Mouse (Mus musculus): ENCODE results near the gene Tmbim1.
A peak's percentile ranks its signal among the peaks of the same experiment; 100 is the strongest.
"Not testable (repeated sequence)": the region's sequence is repeated elsewhere in the genome, so short reads cannot be mapped to it uniquely, and the experiment has no call there.

The Tmbim1 gene

DNA sequence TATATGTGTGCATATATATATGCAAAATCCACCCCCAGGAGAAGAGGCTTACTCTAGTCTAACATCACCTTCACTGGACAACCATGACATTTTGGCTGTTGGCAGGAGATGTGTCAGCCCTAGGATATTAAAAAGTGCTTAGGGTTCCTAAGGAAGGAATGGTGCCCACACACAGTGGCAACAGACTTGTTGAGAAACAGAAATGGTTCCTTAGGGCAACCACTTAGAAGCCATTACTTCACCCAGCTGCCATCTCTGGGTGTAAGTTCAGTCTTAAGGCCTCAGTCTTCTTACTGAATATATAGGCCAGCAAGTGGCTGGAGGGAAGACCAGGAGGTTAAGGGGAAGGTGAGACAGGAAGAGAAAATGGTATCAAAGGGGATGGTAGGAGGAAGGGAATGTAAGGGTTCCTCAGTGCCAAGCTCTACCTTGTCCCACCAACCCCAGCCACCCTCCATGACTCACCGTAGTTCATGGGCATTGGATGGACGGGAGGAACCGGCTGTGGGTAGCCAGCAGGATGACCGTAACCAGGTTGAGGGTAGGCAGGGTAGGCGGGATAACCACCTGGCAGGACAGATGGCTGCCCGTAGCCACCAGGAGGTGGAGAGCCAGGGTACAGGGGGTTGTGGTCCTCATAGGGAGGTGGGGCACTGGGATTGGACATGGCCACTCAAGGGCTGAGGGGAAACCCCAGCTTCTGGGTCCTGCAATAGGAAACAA lies 10.5 kb downstream of the Tmbim1 start:
- no peak for DNase-seq (ENCODE audit: low spot score)

DNA sequence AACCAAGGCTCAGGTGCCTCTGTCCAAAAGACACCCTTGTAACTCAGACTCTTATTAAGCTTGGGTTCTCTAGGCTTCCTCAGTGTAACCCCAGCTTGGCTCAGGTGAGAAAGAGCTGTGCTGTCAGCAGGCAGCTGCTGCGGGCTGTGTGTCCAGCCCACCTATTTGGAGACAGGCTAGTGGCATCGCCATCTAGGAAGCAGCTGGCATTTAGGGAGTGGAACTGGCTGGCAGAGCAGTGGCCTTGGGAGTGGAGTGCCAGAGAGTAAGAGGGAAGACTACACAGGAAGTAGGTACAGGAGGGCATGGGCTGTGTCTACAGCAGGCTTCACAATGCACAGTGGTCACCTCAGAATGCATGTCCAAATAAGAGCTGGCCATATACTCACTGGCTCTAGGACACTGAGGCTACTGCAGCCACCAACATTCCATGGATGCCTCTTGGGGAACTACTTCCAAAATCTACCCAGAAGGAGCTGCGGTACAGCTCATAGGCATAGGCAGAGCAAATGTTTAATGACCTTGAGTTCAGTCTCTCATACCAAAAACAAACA lies 11.3 kb downstream of the Tmbim1 start:
- DNase-seq (ENCODE audit: low spot score) = no peak

DNA sequence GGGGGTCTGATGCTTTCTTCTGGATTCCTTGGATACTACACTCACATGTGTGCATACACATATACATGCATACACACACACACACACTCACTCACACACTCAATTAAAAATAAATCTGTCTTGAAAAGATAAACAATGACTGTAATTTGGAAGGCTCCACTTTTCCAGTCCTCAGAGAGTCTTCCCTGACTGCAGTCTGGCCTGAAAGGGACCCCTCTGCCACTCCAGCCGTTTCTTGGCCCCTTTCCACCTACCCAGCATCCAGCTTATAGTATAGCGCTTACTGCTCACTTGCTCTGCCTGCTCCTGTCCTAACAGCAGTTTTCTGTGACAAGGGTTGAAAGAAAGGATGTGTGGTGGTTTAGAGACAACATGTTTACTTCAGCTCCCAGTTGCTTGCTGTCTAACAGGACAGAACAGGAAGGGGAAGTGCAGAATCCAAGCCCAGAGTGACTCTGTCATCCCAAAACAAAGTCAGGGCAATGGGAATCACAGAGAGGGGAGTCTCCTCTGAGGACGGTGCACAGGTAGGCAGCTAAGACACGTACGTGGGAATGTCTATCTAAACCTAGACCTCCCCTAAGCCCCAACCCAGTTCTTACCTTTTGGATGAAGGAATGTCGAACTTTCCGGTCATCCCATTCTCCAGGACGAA lies 12.0 kb downstream of the Tmbim1 start:
- no peak for DNase-seq (ENCODE audit: low spot score)

DNA sequence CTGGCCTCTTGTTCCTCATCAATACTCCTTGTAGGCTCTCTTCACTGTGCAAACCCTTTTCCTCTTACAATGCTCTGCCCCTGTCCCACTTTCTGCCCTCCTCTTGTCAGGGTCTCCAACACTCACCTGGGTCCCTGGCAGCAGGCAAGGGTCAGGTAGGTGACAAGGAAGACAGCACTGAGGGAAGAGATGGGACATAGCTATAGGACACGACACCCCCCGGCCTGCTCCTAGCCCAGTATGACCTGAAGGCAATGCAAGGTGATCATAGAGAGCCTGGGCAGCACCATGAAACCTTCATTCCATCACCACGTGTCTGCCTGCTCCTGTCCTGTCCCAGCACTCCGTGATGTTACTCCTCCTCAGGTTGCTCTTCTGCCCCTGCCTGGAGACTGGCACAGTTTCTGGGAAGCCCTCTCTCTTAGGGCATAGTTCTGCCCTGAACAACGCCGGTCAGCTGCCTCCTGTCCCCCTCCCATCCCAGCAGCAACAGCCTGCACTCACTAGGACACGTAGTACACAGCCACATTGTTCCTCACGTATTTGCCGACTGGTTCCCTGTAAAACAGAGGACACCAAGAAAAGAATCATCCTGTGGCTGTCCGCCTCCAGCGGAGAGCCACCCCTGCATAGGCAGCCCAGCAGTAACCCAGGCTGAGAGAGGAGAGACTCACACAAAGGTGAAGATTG lies 12.9 kb downstream of the Tmbim1 start:
- DNase-seq (ENCODE audit: low spot score) = no peak

DNA sequence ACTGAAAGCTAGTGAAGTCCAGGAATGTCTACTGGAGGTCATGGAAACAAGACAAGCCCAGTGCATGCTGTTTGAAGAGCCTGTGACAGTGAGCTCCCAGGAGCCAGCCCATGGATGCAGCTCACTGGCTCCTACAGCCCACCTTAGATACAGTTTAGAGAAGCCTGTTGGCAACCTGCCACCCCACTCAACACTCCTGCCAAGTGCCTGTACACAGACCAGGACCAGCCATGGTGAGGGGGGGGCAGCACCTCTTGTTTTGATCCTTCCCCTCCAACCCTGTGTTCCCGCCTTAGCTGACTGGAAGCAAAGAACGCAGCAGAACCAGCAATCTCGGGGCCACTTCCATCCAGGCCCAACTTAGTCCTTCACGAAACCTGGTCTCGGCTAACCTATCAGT lies 15.3 kb downstream of the Tmbim1 start:
- DNase-seq (ENCODE audit: low spot score) = no peak

DNA sequence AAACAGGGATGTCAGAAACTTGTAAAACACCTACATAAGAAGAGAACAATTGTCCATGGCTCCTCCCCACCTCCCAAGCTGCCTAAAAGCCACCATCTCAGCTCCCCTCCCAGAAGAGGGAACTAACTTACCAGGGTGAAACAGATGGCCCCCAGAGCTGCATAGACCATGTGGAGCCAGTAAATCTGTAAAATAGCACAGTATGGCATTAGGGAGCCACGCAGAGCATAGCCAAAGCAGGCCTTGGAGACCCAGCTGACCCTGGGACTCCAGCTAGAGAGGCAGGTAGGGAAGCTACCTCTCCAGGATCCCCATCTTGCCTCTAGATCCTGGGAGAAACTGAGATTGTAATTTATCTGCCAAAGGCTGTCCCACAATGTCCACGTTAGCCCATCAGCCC lies 15.7 kb downstream of the Tmbim1 start:
- DNase-seq (ENCODE audit: low spot score) = no peak

DNA sequence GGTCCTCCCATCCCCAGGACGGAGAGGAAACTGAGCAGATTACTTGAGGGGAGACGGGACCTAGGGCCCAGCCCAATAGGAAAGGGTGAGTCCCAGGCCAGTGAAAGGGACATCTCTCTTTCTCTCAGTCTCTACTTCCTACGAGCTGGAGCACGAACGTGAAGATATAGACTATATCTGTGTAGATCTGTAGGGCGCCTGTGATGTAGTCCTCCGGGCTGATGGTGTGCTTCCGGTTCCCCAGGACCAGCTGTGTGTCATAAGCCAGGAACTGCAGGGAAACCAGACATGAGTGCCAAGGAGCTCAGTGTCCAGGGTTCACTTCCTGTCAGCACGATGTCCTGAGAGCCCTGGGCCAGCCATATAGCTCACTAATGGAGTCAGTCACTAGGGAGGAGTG lies 16.2 kb downstream of the Tmbim1 start:
- no peak for DNase-seq (ENCODE audit: low spot score)

DNA sequence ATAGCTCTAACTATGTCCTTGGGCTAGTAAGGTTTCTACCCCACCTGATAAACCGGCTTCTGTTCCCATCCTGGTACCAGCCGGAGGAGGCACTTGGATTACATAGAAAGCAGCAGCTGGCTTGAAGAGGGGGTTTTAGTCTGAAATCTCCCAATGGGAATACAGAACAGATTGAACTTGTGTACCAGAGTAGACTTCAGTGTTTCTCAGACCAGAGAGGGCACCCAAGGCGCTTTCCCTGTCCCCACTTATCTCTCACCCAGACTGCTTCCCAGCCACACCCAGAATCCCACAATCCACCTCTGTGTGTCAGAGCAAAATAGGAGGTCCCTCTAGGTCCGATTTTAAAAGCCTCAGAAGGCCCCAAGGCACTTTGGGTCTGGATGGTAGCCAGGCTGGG lies 17.1 kb downstream of the Tmbim1 start:
- no peak for DNase-seq (ENCODE audit: low spot score)

DNA sequence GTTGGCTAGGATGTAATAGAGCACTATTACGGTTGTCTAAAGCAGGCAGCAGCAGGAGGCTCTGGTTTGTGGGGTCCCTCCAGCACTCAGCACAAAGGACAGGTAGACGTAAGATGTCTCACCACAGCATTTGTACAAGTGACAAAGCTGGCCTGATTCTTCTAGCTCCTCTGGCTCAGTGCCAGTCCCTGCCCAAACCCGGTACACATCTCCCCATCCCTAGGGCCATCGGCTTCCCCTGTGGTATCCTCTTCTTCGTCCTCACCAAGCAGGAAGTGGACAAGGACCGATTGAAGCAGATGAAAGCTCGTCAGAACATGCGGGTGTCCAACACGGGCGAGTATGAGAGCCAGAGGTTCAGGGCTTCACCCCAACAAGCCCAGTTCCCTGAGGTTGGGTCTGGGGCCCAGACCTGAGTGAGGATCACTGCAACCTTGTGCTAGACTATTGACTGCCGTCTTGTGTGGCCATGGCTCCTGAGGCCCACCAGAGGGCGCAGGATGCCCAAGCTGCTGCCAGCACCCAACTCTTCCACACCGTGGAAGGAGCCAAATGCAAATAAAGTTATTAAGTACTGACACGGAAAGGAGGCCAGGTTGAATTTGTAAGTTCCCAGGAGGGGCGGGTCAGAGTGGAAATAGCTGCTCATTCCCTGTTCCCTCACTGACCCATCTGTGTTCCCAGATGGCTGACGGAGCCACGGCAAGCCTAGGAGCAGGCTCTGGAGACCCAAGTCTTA lies 18.4 kb downstream of the Tmbim1 start:
- DNase-seq (ENCODE audit: low spot score) = not testable (repeated sequence)

DNA sequence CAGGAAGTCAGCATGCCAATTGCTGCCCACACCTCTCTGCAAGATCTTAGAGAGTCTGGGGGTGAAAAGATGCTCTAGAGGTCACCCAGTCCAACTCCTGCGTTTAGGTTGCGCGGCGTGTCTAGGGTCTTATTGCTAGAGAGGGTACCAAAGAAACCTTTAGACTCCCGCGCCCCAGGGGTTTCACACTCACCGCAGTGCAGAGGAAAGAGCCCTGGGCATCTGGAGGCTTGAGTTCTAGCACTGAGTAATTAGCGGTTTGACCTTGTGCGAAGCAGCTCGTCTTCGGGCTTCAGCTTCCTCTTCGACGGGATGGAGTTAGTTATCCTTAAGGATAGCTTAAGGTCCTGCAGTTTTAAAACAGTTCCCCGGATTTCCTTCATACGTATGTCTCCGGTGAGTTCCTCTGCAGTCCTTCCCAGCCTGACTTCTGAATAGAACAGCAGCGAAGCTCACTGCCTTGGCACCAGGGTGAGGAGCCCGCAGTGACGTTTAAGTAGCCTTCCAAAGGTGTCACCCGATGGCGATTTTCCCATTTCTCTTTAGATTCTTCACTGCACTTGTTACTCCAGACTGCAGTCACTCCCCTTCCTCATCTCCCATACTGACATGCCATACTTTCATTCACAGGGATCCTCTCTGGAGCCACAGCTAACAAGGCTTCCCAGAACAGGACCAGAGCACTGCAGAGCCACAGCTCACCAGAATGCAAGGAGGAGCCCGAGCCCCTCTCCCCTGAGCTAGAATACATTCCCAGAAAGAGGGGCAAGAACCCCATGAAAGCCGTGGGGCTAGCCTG lies 20.0 kb downstream of the Tmbim1 start:
- DNase-seq (ENCODE audit: low spot score) = no peak

DNA sequence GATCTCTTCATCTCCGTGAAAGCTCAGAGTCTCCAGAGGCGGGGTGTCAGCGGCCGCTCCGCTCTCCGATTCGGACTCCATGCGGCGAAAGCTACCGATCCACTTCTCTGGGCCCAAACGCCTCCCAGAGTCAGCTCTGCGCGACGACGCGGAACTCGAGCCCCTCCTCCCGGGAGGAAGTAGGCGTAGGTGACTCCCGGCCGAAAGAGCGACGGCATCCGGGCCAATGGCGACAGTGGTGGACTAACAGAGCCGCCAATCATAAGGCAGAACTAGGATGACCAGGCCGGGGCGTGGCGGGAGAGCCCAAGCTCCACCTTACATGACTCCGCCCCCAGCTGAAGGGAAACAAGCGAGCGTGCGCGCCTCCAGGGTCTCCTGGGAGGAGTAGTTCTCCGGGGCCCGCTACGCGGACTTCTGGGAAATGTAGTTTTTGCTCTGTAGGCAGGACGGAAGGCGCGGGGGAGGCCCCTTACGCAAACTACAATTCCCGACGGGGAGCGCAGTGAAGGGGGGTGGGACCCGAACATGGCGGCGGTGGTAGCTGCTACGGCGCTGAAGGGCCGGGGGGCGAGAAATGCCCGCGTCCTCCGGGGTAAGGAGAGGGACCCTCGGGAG lies 20.8 kb downstream of the Tmbim1 start, which contains the start of the genes Aamp and Pnkd:
Gene Aamp (minus strand): TSS at position 196 of the 618 bp plus-strand sequence.
Gene Pnkd (plus strand): TSS at position 388 of the 618 bp plus-strand sequence.
- peak; percentile 100 for DNase-seq (ENCODE audit: low spot score)

DNA sequence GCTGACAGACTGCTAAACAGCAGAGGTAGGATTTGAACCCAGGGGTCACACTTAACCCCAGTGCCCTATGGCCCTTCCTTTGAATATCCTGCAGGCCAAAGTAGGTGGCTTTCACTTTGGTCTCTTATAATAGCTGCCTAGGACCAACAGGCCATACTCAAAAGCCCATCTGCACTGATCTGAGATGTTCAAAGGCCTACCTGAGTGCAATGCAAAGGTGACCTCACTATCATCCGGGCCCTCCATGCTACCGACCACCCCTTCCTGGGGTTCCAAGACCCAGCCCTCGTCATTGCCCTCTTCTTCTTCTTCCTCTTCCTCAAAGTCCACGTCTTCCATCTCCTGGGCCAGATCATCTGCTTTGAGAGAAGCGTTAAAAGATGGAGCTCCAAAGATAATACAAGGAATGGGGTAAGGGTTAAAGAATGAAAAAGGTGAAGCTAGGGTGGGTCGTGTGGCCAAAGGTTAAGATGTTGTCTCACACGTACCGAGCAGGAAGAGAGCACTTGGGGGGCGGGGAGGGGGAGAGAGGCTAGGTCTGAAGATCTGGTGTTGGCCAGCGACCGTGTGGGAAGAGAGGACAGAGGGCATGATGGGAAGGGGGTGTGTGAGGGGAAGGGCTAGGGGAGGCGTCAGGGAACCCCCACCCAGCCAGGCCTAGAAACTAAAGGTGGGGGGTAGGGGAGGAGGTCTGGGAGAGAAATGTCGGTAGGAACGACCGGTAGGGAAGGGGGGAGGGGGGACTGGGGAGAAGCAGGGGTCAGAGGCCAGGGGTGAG lies 21.5 kb downstream of the Tmbim1 start:
- DNase-seq (ENCODE audit: low spot score) = no peak

DNA sequence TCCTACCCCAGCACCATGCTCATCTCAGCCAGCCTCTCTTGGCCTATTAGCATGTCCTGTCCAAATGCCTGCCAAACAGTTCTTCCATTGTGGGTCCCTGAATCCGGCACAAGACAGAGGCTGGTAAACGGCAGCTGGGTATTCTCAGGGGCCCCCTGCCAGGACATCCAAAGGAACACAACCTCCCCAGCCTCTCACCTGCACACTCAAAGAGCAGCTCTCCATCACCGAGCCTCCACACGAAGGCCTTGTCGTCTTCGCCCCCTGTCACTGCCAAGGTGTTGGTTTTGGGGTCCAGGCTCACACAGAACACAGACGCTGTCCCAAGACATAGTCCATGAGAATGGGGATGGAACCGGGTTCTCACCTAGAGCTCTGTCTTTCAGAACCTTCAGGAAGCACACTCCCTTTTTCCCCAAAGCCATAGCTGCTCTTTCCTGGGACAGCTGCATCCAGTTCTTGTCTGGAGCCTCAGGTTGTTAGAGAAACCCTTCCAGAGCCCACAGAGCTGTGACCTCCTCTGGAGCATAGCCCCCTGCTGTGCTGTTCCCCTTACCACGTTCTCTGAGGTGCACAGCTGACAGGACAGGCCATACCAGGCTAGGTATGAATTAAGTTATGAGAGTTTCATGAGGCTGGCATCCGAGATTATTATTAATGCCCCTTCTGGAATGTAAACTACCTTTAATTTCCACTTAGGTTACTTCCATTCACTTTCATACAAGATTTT lies 22.4 kb downstream of the Tmbim1 start:
- DNase-seq (ENCODE audit: low spot score) = no peak

DNA sequence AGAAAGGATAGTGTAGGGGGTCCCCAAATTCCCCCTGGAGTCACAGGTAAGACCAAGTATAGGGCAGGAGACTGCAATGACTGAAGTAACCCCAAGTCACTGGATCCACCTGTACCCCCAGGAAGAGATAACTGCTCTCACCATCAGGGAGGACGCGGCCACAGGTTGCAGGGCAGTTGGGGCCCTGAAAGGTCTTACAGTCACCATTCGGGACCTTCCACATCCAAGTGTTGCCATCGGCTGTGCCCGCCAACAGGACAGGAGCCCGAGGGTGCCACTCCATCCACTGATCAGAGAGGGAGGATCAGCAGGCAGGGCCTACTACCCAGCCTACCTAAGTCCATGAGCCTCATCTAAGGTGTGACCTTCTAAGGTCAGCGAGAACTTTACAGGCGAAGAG lies 23.5 kb downstream of the Tmbim1 start:
- no peak for DNase-seq (ENCODE audit: low spot score)

DNA sequence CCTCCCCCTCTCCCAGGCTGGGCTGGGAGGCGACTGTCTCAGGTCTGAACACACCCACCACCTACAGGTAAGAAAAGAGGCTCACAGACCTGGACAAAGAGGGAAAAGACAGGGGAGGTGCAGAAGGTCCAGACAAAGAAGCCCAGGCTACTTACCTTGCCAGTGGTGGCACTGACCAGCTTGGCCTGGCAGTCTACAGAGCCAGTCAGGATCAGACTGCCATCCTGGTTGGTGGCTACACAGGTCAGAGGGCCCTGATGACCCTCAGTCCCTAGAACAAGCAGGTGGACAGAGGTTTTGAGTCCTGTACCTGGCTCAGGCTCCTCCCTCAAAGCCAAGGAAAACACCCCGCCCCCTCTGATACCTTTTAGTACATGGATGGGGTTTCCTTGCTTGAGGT lies 24.1 kb downstream of the Tmbim1 start:
- no peak for DNase-seq (ENCODE audit: low spot score)

DNA sequence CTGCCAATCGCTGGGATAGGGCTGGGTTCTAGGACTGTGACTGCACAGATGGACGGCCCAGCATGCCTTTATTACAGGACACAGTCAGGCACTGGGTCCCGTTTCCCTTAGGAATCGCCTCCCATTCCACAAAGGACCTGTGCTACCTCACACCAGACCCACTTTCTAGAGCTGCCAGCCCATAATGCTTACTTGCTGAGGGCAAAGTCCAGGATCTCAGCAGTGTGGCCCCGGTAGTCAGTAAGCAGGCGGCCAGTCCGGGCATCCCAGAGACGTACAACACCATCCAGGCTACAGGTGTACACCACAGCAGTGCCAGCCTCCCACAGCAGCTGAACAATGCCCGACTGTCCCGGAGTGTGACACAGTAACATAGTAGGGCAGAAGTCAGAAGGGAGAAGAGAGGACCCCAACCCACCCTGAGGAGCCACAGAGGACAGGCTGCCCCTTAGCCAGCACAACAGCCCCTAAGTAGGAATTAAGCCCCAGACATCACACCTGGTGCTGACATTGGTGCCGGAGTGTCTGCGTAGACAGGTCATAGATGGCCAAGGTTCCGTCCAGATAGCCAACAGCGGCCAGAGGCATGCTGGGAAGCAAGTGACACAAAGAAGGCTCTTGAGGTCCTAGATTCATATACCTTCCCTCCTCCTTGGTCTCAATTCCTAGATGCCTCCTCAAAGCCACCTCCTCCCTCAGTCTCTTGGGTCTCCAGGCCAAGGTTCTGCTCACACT lies 24.7 kb downstream of the Tmbim1 start:
- no peak for DNase-seq (ENCODE audit: low spot score)

DNA sequence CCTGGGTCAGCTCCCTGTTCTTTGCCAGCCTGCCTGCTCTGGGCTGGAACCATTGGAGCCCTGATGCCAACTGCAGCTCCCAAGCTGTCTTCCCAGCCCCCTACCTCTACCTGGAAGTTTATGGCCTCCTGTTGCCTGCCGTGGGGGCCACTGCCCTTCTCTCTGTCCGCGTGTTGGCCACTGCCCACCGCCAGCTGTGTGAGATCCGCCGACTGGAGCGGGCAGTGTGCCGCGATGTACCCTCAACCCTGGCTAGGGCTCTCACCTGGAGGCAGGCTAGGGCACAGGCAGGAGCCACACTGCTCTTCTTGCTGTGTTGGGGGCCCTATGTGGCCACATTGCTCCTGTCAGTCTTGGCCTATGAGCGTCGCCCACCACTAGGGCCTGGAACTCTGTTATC lies 26.4 kb downstream of the Tmbim1 start:
- no peak for DNase-seq (ENCODE audit: low spot score)

DNA sequence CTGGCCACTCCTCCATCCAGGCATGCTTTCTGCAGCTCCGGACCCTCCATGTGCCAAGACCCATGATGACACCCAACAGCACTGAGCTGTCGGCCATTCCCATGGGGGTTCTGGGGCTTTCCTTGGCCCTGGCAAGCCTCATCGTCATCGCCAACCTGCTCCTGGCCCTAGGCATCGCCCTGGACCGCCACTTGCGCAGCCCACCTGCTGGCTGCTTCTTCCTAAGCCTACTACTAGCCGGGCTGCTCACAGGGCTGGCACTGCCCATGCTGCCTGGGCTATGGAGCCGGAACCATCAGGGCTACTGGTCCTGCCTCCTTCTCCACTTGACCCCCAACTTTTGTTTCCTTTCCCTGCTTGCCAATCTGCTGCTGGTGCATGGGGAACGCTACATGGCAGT lies 26.9 kb downstream of the Tmbim1 start, which contains the start of gene Gpbar1:
Gene Gpbar1 (plus strand): TSS at position 13 of the 400 bp plus-strand sequence.
- no peak for DNase-seq (ENCODE audit: low spot score)

Data from spleen, adult 12 weeks (tissue).